Mouse (Mus musculus) brown adipose tissue, adult 24 weeks (tissue): Measurements from ENCODE around the gene Zfp609. TPM values are rescaled to one million over a fixed set of nuclear protein-coding genes. Genes with fewer than 3 reads are reported as not detected.

Experiments used
- H3K27ac ChIP-seq: fragments of 200-500 bp; replicated peaks from 2 replicates; pipeline ENCODE4 v1.5.1; 2012; ENCODE audit warnings: low read depth, mild to moderate bottlenecking, low read length
- H3K4me1 ChIP-seq: fragments of 200-500 bp; 2 replicates; pipeline ENCODE4 v1.6.1; 2012; ENCODE audit warnings: low read length, mixed read lengths; ENCODE audit not compliant: control insufficient read depth, insufficient read depth, insufficient read length
- H3K4me3 ChIP-seq: fragments of 200-500 bp; 2 replicates; pipeline ENCODE4 v1.5.1; 2012; ENCODE audit warnings: low read depth, mild to moderate bottlenecking, low read length, moderate library complexity; ENCODE audit not compliant: insufficient read depth
- polyA plus RNA-seq: library from polyadenylated mRNA; stranded (reverse); fragments of >200 nt; gene quantifications from 2 replicates; pipeline ENCODE4 v1.2.4, GENCODE M21; 2012; ENCODE audit not compliant: missing spikeins, insufficient read depth, insufficient read length

Zfp609 gene
- 8.8 and 12.2 TPM in 2 replicates for polyA plus RNA-seq

GRCm38 (mm10) chr9:65827344-65828015 lies at the start of gene Zfp609:
Gene Zfp609, minus strand, starts transcription at chr9:65827564.
- Histone ChIP-seq H3K4me3 (peak within 1 kb of the TSS; percentile 80), H3K27ac (peak within 1 kb of the TSS; percentile 45; the same call in 1 of the 2 replicates), H3K4me1 (peaks cover 13% of the 10 kb centered on the region)

GRCm38 (mm10) chr9:65859656-65860055 lies 32.3 kb upstream of the Zfp609 start:
- H3K4me1 ChIP-seq = no peaks in the 10 kb centered on the region
- no peak overlapping the region for H3K4me3 ChIP-seq

GRCm38 (mm10) chr9:65850203-65850602 lies 22.8 kb upstream of the Zfp609 start:
- Histone ChIP-seq H3K4me3 (no peak overlapping the region), H3K4me1 (no peaks in the 10 kb centered on the region), H3K27ac (no peak overlapping the region)

More at GRCm38 (mm10) chr9:65859656-65860055, 32.3 kb upstream of the Zfp609 start:
- H3K27ac ChIP-seq = no peak overlapping the region

- Histone ChIP-seq H3K4me3 (no peak overlapping the region), H3K4me1 (peaks cover 5% of the 10 kb centered on the region; the same call in 1 of the 2 replicates)
These were observed 20.8 kb upstream of the Zfp609 start for GRCm38 (mm10) chr9:65848154-65848553.

GRCm38 (mm10) chr9:65844421-65845165 lies 17.2 kb upstream of the Zfp609 start:
- Histone ChIP-seq H3K27ac (no peak overlapping the region), H3K4me3 (no peak overlapping the region), H3K4me1 (peaks cover 5% of the 10 kb centered on the region; the same call in 1 of the 2 replicates)

More at GRCm38 (mm10) chr9:65848154-65848553, 20.8 kb upstream of the Zfp609 start:
- no peak overlapping the region for H3K27ac ChIP-seq

- Histone ChIP-seq H3K4me3 (no peak overlapping the region), H3K27ac (no peak overlapping the region)
These were observed 12.5 kb upstream of the Zfp609 start for GRCm38 (mm10) chr9:65839841-65840240.

GRCm38 (mm10) chr9:65836916-65837315 lies 9.6 kb upstream of the Zfp609 start:
- no peaks in the 10 kb centered on the region for H3K4me1 ChIP-seq
- no peak overlapping the region for H3K27ac ChIP-seq
- H3K4me3 ChIP-seq = no peak overlapping the region

More at GRCm38 (mm10) chr9:65839841-65840240, 12.5 kb upstream of the Zfp609 start:
- H3K4me1 ChIP-seq = peaks cover 3% of the 10 kb centered on the region; the same call in 1 of the 2 replicates

- Histone ChIP-seq H3K4me1 (no peaks in the 10 kb centered on the region), H3K4me3 (no peak overlapping the region), H3K27ac (no peak overlapping the region)
These were observed 7.4 kb upstream of the Zfp609 start for GRCm38 (mm10) chr9:65834628-65835354.

- Histone ChIP-seq H3K4me1 (no peaks in the 10 kb centered on the region), H3K27ac (no peak overlapping the region), H3K4me3 (no peak overlapping the region)
These were observed 6.3 kb upstream of the Zfp609 start for GRCm38 (mm10) chr9:65833640-65834039.

- Histone ChIP-seq H3K27ac (no peak overlapping the region), H3K4me3 (no peak overlapping the region), H3K4me1 (no peaks in the 10 kb centered on the region)
These were observed 5.9 kb upstream of the Zfp609 start for GRCm38 (mm10) chr9:65833230-65833629.

- Histone ChIP-seq H3K27ac (no peak overlapping the region), H3K4me3 (no peak overlapping the region), H3K4me1 (no peaks in the 10 kb centered on the region)
These were observed 4.7 kb upstream of the Zfp609 start for GRCm38 (mm10) chr9:65832041-65832440.

GRCm38 (mm10) chr9:65831164-65831563 lies 3.8 kb upstream of the Zfp609 start:
- H3K4me3 ChIP-seq = no peak overlapping the region
- H3K27ac ChIP-seq = no peak overlapping the region
- peaks cover 5% of the 10 kb centered on the region; the same call in 1 of the 2 replicates for H3K4me1 ChIP-seq

GRCm38 (mm10) chr9:65830255-65830654 lies 2.9 kb upstream of the Zfp609 start:
- H3K27ac ChIP-seq = no peak overlapping the region
- peaks cover 11% of the 10 kb centered on the region; the same call in 1 of the 2 replicates for H3K4me1 ChIP-seq
- H3K4me3 ChIP-seq = no peak overlapping the region

GRCm38 (mm10) chr9:65829410-65829809 lies 2.0 kb upstream of the Zfp609 start:
- peaks cover 11% of the 10 kb centered on the region; the same call in 1 of the 2 replicates for H3K4me1 ChIP-seq
- no peak overlapping the region for H3K27ac ChIP-seq

GRCm38 (mm10) chr9:65828511-65828910 lies 1.1 kb upstream of the Zfp609 start:
- no peak overlapping the region; the same call in 1 of the 2 replicates for H3K4me3 ChIP-seq
- peaks cover 13% of the 10 kb centered on the region for H3K4me1 ChIP-seq
- no peak overlapping the region for H3K27ac ChIP-seq

More at GRCm38 (mm10) chr9:65829410-65829809, 2.0 kb upstream of the Zfp609 start:
- H3K4me3 ChIP-seq = no peak overlapping the region
